Mouse (Mus musculus): Measurements from ENCODE around the gene Dnaja3. TPM values are rescaled to one million over a fixed set of nuclear protein-coding genes. Genes with fewer than 3 reads are reported as not detected.

Gene Dnaja3
- 37.4 and 74.1 TPM in 2 replicates for polyA plus RNA-seq (2015; fragmentation: Nextera tagmentation; extraction: Ambion mirVana)

GRCm38 (mm10) chr16:4639831-4640237 lies at the start of gene Dnaja3, which contains the start of gene Vasn:
Gene Dnaja3 (plus strand): TSS chr16:4639989.
Gene Vasn (plus strand): TSS chr16:4639941.

GRCm38 (mm10) chr16:4593971-4594813 lies 45.6 kb upstream of the Dnaja3 start, which contains the start of gene Glis2:
Gene Glis2 (plus strand): TSS chr16:4594713.

GRCm38 (mm10) chr16:4624481-4625110 lies 15.2 kb upstream of the Dnaja3 start, which contains the start of gene Pam16:
Gene Pam16 (minus strand): TSS chr16:4624988.

GRCm38 (mm10) chr16:4679121-4680018 lies 39.6 kb downstream of the Dnaja3 start, which contains the start of gene Coro7:
Gene Coro7 (minus strand): TSS chr16:4679777.

GRCm38 (mm10) chr16:4718753-4719518 lies 79.1 kb downstream of the Dnaja3 start, which contains the start of gene Nmral1:
Gene Nmral1 (minus strand): TSS chr16:4719356.

GRCm38 (mm10) chr16:4725780-4726527 lies 86.2 kb downstream of the Dnaja3 start, which contains the start of gene Hmox2:
Gene Hmox2 (plus strand): TSS chr16:4726361.

Other genes starting within 250 kb of the Dnaja3 start
- gene Adcy9, start 219.5 kb upstream of the Dnaja3 start, polyA plus RNA-seq (2015; fragmentation: Nextera tagmentation; extraction: Ambion mirVana) = 3.1 and 6.9 TPM in 2 replicates
- gene Srl, start 98.2 kb upstream of the Dnaja3 start, polyA plus RNA-seq (2015; fragmentation: Nextera tagmentation; extraction: Ambion mirVana) = 4.1 and 5.3 TPM in 2 replicates
- gene Tfap4, start 80.1 kb upstream of the Dnaja3 start, polyA plus RNA-seq (2015; fragmentation: Nextera tagmentation; extraction: Ambion mirVana) = 9.4 and 9.6 TPM in 2 replicates
- 31.0 and 33.8 TPM in 2 replicates for gene Glis2, start 45.3 kb upstream of the Dnaja3 start, polyA plus RNA-seq (2015; fragmentation: Nextera tagmentation; extraction: Ambion mirVana)
- 137 and 182 TPM in 2 replicates for gene Pam16, start 15.0 kb upstream of the Dnaja3 start, polyA plus RNA-seq (2015; fragmentation: Nextera tagmentation; extraction: Ambion mirVana)
- gene Vasn, start within 50 bp of the Dnaja3 start, polyA plus RNA-seq (2015; fragmentation: Nextera tagmentation; extraction: Ambion mirVana) = 12.7 and 21.1 TPM in 2 replicates
- gene Coro7, start 39.8 kb downstream of the Dnaja3 start, polyA plus RNA-seq (2015; fragmentation: Nextera tagmentation; extraction: Ambion mirVana) = 9.9 and 10.5 TPM in 2 replicates
- 20.7 and 23.2 TPM in 2 replicates for gene Nmral1, start 79.4 kb downstream of the Dnaja3 start, polyA plus RNA-seq (2015; fragmentation: Nextera tagmentation; extraction: Ambion mirVana)
- 92.9 and 106 TPM in 2 replicates for gene Hmox2, start 86.4 kb downstream of the Dnaja3 start, polyA plus RNA-seq (2015; fragmentation: Nextera tagmentation; extraction: Ambion mirVana)
- gene Cdip1, start 150.3 kb downstream of the Dnaja3 start, polyA plus RNA-seq (2015; fragmentation: Nextera tagmentation; extraction: Ambion mirVana) = 59.6 and 97.5 TPM in 2 replicates
- gene 4930562C15Rik, start 195.4 kb downstream of the Dnaja3 start, polyA plus RNA-seq (2015; fragmentation: Nextera tagmentation; extraction: Ambion mirVana) = 0.26 and 0.35 TPM in 2 replicates
- 25.1 and 27.9 TPM in 2 replicates for gene Ubald1, start 240.3 kb downstream of the Dnaja3 start, polyA plus RNA-seq (2015; fragmentation: Nextera tagmentation; extraction: Ambion mirVana)
- 37.9 and 52.2 TPM in 2 replicates for gene Mgrn1, start 246.3 kb downstream of the Dnaja3 start, polyA plus RNA-seq (2015; fragmentation: Nextera tagmentation; extraction: Ambion mirVana)